Mouse (Mus musculus) ovary, postnatal 14 days (tissue): ENCODE measurements around the gene Ncoa5.

Source experiments
- DNase-seq: peaks from one replicate; pipeline ENCODE4 v3.0.0; 2022; ENCODE audit warnings: low spot score

Gene Ncoa5

GRCm38 (mm10) chr2:164994659-164995428 is 39.8 kb downstream of the Ncoa5 start:
- DNase-seq, result no peak

- no peak for DNase-seq
Measured at GRCm38 (mm10) chr2:164994156-164994555, 40.5 kb downstream of the Ncoa5 start.

GRCm38 (mm10) chr2:164991808-164992207 is 42.9 kb downstream of the Ncoa5 start:
- DNase-seq, result no peak

GRCm38 (mm10) chr2:164991111-164991510 is 43.6 kb downstream of the Ncoa5 start:
- DNase-seq, result no peak

GRCm38 (mm10) chr2:164988777-164989176 is 45.9 kb downstream of the Ncoa5 start:
- no peak for DNase-seq

- DNase-seq, result no peak
Measured at GRCm38 (mm10) chr2:164986371-164987027, 48.2 kb downstream of the Ncoa5 start.

- DNase-seq, result no peak
Measured at GRCm38 (mm10) chr2:164985962-164986361, 48.7 kb downstream of the Ncoa5 start.

GRCm38 (mm10) chr2:164979749-164980148 is 54.9 kb downstream of the Ncoa5 start:
- peak; percentile 44 for DNase-seq

GRCm38 (mm10) chr2:164975611-164976010 is 59.1 kb downstream of the Ncoa5 start:
- DNase-seq, result no peak

GRCm38 (mm10) chr2:164972646-164973045 is 62.0 kb downstream of the Ncoa5 start:
- DNase-seq, result no peak

GRCm38 (mm10) chr2:164970631-164971196 is 64.0 kb downstream of the Ncoa5 start:
- no peak for DNase-seq

GRCm38 (mm10) chr2:164969348-164969781 is 65.3 kb downstream of the Ncoa5 start:
- DNase-seq, result no peak

- DNase-seq, result peak; percentile 74
Measured at GRCm38 (mm10) chr2:164968451-164968851, 66.2 kb downstream of the Ncoa5 start.

GRCm38 (mm10) chr2:164967761-164968440 is 66.8 kb downstream of the Ncoa5 start:
- DNase-seq, result no peak

GRCm38 (mm10) chr2:164967193-164967592 is 67.5 kb downstream of the Ncoa5 start:
- DNase-seq, result no peak

GRCm38 (mm10) chr2:164966381-164966780 is 68.3 kb downstream of the Ncoa5 start:
- peak; percentile 21 for DNase-seq

GRCm38 (mm10) chr2:164964981-164965380 is 69.7 kb downstream of the Ncoa5 start:
- DNase-seq, result no peak

GRCm38 (mm10) chr2:164964242-164964894 is 70.3 kb downstream of the Ncoa5 start:
- DNase-seq, result no peak

- no peak for DNase-seq
Measured at GRCm38 (mm10) chr2:164962183-164962580, 72.5 kb downstream of the Ncoa5 start.

GRCm38 (mm10) chr2:164961506-164962182 is 73.0 kb downstream of the Ncoa5 start:
- DNase-seq, result peak; percentile 37

- DNase-seq, result peak; percentile 37
Measured at GRCm38 (mm10) chr2:164960716-164961441, 73.8 kb downstream of the Ncoa5 start, which contains the start of gene Slc12a5. TSS of gene Slc12a5 (plus strand) at chr2:164960802.
